Mouse (Mus musculus): ENCODE data around the gene Ptpn3.

Gene Ptpn3

GRCm38 (mm10) chr4:57172861-57173260 is 128.8 kb downstream of the Ptpn3 start:
- DNase-seq (ENCODE audit: extremely low spot score, low read depth, low spot score), result no peak

DNA sequence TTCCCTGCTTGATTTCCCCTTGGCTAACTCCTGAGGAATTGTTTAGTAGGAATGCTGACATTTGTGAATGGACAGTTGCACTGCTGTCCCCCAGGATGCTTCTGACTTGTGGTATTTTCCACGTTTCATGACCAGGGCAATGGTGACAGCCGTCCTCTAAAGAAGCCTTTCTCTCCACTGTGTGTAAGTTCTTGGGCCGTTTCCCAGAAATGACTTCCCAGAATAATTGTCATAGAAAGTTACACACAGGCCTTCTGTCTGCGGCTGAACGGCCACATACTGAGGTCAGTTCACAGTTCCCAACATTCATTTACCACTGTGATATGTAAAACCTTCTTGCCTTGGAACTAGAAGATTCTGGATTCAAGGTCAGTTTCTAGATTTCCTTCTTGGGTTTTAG is 129.8 kb downstream of the Ptpn3 start:
- DNase-seq (ENCODE audit: extremely low spot score, low read depth, low spot score), result no peak

GRCm38 (mm10) chr4:57168680-57169079 is 133.0 kb downstream of the Ptpn3 start:
- no peak for DNase-seq (ENCODE audit: extremely low spot score, low read depth, low spot score)

DNA sequence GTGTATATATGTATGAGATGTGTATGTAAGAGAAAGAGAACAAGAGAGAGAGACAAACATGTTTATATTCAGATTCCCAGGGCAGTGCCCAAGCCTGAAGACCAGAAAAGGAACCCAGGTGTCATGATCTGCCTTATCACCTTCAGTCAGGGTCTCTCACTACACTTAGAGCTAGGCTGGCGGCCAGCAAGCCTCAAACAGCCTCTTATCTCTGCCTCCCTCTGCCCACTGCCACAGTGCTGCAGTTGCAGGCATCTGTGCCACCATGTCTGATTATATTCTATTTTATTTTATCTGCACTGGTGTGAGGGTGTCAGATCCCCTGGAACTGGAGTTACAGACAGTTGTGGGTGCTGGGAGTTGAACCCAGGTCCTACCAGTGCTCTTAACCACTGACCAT is 133.4 kb downstream of the Ptpn3 start:
- DNase-seq (ENCODE audit: extremely low spot score, low read depth, low spot score), result no peak

GRCm38 (mm10) chr4:57166922-57167870 is 134.4 kb downstream of the Ptpn3 start:
- no peak for DNase-seq (ENCODE audit: extremely low spot score, low read depth, low spot score)

GRCm38 (mm10) chr4:57165654-57166053 is 136.0 kb downstream of the Ptpn3 start:
- DNase-seq (ENCODE audit: extremely low spot score, low read depth, low spot score), result no peak

GRCm38 (mm10) chr4:57164578-57165210 is 136.9 kb downstream of the Ptpn3 start:
- DNase-seq (ENCODE audit: extremely low spot score, low read depth, low spot score), result no peak

- no peak for DNase-seq (ENCODE audit: extremely low spot score, low read depth, low spot score)
These were observed 138.6 kb downstream of the Ptpn3 start for GRCm38 (mm10) chr4:57162789-57163722.

- no peak for DNase-seq (ENCODE audit: extremely low spot score, low read depth, low spot score)
These were observed 141.1 kb downstream of the Ptpn3 start for GRCm38 (mm10) chr4:57160571-57160970.

- DNase-seq (ENCODE audit: extremely low spot score, low read depth, low spot score), result no peak
These were observed 145.0 kb downstream of the Ptpn3 start for GRCm38 (mm10) chr4:57156549-57157169.

DNA sequence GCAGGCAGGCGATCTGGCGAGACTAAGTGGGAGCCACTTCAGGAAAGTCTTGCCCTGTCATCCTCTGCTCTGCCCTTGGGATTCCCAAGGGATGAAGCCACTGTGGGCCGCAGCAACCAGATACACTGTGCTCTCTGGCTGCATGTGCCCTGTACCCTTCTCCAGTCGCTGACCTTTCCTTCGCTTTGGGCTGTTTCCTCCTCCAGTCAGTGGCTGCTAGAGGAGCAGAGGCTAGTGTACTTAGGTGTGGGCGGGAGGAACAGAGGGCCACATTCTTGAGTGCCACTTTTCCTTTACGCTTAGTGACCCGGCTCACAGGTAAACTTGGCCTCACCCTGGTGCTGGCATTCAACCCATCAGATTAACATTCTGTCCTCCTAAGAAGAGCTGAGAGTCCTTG is 147.8 kb downstream of the Ptpn3 start:
- no peak for DNase-seq (ENCODE audit: extremely low spot score, low read depth, low spot score)

GRCm38 (mm10) chr4:57153068-57153835 is 148.4 kb downstream of the Ptpn3 start:
- no peak for DNase-seq (ENCODE audit: extremely low spot score, low read depth, low spot score)

- DNase-seq (ENCODE audit: extremely low spot score, low read depth, low spot score), result no peak
These were observed 153.5 kb downstream of the Ptpn3 start for GRCm38 (mm10) chr4:57148182-57148581.

DNA sequence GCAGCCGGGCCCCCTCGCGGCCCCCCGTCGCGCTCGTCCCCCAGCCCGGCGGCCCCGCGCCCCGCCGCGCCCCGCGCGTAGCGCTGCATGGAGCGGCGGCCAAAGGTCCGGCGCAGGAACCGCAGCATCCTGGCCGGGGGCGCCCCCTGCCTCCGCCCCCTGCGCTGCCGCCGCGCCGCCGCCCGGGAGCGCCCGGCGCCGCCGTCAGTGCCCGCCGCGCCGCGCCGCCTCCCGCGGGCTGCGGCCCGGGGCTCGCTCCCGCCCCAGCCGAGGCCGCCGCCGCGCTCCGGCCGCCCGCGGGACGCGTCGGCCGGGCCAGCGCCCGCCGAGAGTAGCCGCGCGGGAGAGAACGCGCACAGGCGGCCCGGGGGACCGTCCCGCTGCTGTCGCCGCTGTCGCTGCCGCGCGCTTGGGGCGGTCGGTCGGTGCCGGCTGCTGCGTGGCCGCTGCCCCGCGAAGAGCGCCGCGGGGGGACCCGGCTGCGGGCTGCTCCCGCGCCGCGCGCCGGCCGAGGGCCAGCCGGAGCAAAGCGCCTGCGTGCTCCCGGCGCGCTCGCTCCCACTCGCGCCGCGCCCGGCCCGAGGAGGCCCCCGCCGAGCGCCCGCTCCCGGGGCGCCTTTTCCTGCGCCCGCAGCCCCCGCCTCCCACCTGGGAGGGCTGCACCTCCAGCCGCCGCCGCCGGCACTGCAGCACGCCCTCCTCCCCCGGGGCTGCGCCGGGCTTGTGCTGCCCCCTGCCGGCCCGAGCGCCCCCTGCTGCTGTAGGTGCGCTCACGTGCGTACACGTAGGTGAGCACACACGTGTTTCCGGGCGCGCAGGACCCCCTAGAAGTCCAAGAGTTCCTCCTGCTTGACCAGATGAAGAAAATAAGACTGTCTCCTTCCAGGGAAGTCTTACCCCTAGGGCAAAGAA is 158.4 kb downstream of the Ptpn3 start, which contains the start of gene Epb41l4b:
Gene Epb41l4b (minus strand): TSS at position 412 of the 912 bp plus-strand sequence.
- no peak for DNase-seq (ENCODE audit: extremely low spot score, low read depth, low spot score)

GRCm38 (mm10) chr4:57142374-57143025 is 159.1 kb downstream of the Ptpn3 start:
- no peak for DNase-seq (ENCODE audit: extremely low spot score, low read depth, low spot score)

GRCm38 (mm10) chr4:57141908-57142361 is 159.7 kb downstream of the Ptpn3 start:
- DNase-seq (ENCODE audit: extremely low spot score, low read depth, low spot score), result no peak

DNA sequence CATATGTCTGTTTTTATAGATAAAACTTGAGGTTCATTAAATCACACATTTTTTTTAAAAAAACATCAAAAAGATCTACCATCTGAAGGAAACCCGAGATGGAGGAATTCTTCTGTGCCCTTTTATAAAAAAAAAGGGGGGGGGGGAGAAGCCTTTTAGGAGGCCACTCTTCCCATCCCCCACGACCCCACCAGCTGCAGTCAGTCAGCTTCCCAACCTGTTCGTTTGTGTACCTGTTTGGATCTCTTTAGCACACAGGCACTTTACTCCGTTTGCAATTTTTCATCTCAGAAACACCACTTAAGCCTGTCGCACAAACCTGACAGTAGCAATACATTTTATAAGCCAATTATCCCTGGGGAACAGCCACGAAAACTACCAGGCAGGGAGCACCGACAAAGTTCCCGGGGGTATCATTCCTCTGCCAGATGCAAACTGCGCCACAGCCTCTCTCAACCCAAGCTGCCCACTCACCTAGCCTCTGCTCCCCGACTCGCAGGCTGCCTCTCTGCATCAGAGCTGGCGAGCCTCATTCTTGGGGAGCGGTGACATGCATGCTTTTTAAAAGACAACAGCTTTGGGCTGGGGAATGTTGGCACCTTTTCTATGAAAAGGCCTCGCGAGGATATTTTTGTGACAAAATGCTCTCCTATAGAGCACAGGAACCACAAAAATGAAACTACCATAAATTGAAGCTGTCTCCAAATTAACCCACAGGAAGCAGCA is 160.5 kb downstream of the Ptpn3 start:
- DNase-seq (ENCODE audit: extremely low spot score, low read depth, low spot score), result no peak
